Mouse (Mus musculus) forelimb bud, embryonic 11.5 days (tissue): ENCODE data around the gene Tubg1.
A peak's percentile ranks its signal among the peaks of the same experiment; 100 is the strongest.

Experiments
- DNase-seq: peaks from one replicate; pipeline ENCODE4 v3.0.0-alpha.2; 2012; ENCODE audit warnings: low read depth, low spot score

Tubg1 gene

GRCm38 (mm10) chr11:101164677-101165580 lies 45.2 kb downstream of the Tubg1 start:
- no peak for DNase-seq

DNA sequence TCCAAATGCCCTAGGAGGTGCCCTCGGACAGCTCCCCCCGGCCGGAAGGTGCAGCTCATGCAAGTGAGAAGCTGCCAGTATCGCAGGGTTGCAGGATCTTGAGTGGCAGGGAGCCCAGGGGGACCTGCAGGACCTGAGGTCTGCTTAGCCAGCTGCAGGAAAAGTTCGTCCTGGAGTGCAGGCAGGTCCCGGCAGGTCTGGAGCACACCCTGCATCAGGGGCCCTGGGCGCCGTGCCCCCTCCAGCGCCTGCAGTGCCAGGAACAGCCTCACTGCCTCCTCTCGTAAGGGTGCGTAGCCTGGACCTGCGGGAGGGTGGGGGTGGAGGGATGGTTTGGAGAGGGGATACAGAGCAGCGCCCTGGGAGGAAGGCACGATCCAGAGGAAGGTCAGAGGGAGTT lies 46.6 kb downstream of the Tubg1 start:
- DNase-seq: no peak

- no peak for DNase-seq
These were observed 47.6 kb downstream of the Tubg1 start for GRCm38 (mm10) chr11:101167211-101167962.

GRCm38 (mm10) chr11:101167963-101168300 lies 48.2 kb downstream of the Tubg1 start:
- DNase-seq: no peak

- DNase-seq: no peak
These were observed 48.7 kb downstream of the Tubg1 start for GRCm38 (mm10) chr11:101168301-101168980.

DNA sequence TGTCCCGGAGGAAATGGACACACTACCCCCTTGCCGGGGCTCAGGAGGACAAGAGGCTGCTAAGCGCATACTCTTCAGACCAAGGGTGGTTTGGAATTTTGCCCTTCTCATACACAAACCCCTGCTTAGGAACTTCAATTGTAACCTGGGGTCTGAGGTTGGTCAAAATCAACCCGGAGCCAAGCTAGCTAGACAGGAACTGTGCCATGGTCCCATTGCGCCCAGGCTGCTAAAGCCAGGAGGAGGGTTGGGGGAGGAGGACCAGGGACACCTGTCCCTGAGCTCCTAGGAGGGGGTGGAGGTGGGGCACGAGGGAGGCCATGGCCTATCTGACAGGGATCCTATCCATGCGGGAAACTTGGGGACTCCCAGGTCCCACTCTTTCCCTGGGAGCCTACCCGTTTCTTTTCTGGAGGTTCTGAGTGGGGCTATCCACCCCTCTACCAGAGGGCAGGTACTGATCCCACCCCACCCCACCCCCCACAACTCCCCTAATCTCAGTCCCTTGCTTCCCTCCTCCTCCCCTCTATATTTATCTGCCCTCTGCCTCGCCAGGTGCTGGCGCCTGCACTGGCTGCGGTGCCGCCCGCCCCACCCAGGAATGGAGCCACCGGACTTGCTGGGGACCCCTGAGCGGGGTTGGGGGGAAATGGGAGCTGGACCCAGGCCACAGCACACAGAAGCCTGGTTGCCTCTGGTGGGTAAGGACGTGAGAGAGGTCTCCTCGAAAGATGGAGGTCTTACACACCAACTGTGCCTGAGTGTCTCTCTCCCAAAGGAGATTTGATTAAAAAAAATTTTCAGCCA lies 49.8 kb downstream of the Tubg1 start:
- DNase-seq: no peak

GRCm38 (mm10) chr11:101170354-101170810 lies 50.6 kb downstream of the Tubg1 start, which contains the start of gene Cntnap1:
Gene Cntnap1, plus strand, starts transcription at chr11:101170523.
- DNase-seq: no peak

DNA sequence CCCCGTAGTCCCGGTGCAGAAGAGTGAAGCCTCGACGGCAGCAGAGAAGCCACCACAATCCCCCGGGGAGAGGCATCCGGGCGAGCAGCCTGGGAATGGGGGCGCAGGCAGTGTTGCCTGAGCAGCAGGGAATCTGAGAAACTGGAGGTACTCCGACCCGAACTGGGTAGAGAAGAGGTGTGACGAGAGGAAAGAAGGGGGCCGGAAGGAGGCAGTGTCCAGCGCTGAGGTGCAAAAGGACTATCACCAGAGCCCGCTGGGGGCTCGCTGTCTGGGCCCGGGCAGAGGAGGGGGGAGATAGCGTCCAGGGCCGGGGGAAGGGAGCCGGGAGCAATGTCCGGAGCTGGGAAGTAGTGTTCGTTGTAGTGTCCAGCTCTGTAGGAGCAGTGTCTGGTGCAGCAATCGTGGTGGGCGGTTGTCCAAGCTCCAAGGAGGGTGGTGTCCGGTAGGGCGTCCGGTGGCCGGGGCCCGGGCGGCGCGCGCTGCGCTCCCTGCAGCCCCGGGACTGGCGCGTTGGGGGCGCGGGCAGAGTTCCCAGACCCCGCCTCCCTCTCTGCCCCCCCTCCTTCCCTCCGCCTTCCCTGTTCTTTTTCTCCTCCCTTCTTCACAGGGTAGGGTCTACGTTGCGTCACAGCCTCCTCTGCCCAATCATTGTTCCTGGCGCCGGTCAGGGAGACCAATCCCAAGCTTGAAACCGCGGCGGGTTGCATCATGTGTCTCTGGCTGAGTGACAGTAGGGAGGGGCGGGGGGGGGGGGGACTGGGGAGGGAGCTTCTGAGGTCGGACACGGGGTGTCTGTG lies 51.3 kb downstream of the Tubg1 start, which contains the start of gene Plekhh3:
Plekhh3 (minus strand) TSS at position 541 of the 800 bp plus-strand sequence.
- DNase-seq: peak; percentile 97

DNA sequence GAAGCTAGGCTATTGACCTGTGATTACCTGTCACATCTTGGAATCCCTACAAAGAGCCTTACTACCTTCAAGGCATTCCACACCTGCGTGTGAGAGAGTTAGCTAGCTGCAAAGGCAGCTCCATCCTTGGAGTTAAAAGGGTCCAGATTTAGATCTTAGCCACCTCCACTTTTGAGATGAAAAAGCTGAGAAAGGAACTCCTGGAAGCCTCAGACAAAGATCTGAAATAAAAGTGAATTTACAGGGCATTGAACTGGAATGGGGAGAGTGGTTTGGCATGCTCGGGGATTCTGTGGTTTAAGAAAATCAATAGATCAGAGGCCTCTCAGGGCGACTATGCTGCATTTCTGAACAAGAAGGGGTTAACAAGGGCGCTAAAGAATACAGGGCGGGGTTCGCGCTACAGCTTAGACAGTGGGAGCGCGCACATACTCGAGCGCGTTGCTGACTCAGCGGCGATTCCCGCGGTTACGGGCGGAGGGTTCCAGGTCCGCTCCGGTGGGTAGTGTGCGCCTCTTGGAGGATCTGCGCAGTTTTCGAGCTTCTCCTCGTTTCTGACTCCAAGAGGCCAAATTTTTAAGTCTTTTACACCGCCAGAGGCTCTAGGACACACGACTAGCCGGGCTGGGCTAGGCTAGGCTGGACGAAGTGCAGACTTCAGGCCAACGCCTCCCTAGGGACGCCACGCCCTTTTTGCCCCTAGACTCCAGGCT lies 52.1 kb downstream of the Tubg1 start:
- DNase-seq: peak; percentile 72

DNA sequence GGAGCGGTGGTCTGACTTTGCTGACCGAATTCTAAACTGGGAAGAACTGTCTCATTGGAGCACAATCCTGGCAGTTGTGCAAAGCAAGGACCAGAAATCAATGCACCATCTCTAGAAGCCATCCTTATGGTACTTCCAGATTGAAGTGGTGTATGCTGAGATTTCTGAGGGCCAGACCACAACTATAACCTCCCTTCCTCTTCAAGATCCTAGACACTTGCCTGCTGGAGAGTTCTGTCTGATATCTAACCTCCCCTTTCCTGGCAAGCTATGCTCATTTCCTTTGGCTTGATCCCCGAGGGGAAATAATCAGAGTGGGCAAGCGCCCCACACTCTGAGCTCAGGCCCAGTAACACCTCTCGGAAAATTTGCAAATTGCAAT lies 52.7 kb downstream of the Tubg1 start:
- DNase-seq: no peak

DNA sequence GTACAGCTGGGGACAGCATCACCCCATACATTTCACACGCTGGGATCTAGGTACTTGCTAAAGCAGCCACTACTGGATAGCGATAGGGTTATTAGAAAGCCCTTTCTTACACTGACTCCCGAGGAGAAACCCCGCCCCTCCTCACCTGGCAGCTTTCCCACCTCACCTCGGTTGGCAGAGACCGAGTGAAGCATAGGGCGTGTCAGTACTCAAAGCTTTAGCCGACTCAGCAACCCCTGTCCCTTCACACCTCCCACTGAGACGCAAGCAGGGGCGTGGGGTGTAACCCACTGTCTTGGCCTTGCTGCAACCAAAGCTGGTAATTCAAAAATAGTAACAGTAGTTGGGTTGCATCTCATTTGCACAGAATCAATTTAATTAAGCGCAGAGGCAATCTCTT lies 53.4 kb downstream of the Tubg1 start:
- DNase-seq: no peak

DNA sequence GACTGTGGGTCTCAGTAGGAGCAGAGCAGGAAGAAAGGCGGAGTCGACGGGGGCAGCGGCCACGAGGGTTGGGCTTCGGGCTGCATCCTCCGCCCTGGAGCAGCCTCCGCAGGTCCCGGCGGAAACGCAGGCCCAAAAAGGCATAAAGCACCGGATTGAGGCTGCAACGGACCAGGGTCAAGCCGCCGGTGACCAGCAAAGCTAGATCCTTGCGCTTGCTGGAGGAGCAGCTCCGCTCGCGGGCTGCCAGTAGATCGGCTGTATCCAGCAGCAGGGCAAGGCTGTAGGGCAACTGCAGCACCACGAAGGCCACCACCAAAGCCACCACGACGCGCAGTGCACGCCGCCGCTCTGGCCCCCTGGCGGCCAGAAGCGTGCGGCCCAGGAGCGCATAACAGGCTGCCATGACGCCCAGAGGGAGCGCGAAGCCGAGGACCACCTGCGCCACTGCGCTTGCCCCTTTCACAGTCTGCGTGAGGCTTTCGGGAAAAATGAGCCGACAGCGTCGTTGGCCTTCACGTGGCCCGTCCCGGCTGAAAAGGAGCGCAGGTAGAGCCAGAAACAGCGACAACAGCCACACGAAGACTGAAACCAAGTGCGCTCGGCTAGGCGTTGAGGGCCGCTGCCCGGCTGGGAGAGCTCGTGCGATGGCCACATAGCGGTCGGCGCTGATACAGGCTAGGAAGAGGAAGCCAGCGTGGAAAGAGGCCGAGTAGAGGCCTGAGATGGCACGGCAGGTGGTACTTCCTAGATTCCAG lies 54.1 kb downstream of the Tubg1 start:
- DNase-seq: peak; percentile 89

- DNase-seq: no peak
These were observed 54.6 kb downstream of the Tubg1 start for GRCm38 (mm10) chr11:101174389-101174745.

DNA sequence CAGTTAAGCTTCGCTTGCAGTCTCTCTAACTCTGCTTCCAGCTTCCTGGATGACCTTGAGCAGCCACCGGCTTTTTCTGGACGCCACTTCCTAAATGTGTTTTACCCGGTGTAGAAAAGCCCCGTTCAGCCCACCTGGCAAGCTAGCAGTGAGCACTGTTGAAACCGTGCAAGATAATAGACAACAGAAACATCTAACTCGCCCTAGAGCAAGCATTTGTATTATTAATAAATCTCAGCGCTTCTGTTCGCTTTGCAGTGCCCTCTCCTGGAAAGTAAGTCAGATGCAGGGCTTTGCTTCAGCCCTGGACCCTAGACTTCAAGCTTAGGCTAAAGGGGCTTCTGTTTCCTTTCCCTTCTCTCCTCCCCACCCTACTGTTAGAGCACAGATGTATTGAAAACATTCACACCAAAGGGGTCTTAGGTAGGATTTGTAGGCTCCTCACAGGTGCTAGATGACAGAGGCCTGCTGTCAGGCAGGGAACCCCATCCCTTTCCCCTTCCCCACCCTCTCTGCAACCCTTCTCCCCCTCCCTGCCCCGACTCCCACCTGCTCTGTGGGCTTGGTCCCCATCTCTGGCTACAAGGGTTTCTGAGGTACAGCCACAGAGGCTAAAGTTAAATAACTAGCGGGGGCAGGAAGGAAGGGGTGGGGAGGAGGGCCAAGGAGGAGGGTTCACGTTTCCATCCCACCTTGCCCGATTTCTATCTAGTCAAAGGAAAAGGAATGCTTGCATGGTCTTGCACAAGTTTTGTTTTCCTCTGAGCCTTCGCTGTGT lies 55.3 kb downstream of the Tubg1 start, which contains the start of gene Ccr10:
Ccr10 (minus strand) TSS at position 593 of the 778 bp plus-strand sequence.
- DNase-seq: no peak

- no peak for DNase-seq
These were observed 55.9 kb downstream of the Tubg1 start for GRCm38 (mm10) chr11:101175636-101176116.
